Mouse (Mus musculus): ENCODE data around the gene Cdc45.
"Not testable (repeated sequence)": the region's sequence is repeated elsewhere in the genome, so short reads cannot be mapped to it uniquely, and the experiment has no call there.

Cdc45 gene

GRCm38 (mm10) chr16:18811468-18812384 is at the start of gene Cdc45, which contains the start of gene Ufd1:
Gene Cdc45, minus strand, starts transcription at chr16:18811987.
Gene Ufd1, plus strand, starts transcription at chr16:18811779.
- DNase-seq = peak; percentile 88

- no peak for DNase-seq
These were observed 48.4 kb upstream of the Cdc45 start for GRCm38 (mm10) chr16:18860186-18860585.

- peak; percentile 47 for DNase-seq
These were observed 46.8 kb upstream of the Cdc45 start for GRCm38 (mm10) chr16:18858551-18858950.

- not testable (repeated sequence) for DNase-seq
These were observed 37.9 kb upstream of the Cdc45 start for GRCm38 (mm10) chr16:18849521-18850190.

- no peak for DNase-seq
These were observed 34.6 kb upstream of the Cdc45 start for GRCm38 (mm10) chr16:18846301-18846820.

GRCm38 (mm10) chr16:18838346-18838745 is 26.6 kb upstream of the Cdc45 start:
- DNase-seq = no peak

GRCm38 (mm10) chr16:18836468-18837208 is 24.9 kb upstream of the Cdc45 start, which contains the start of the genes 2510002D24Rik and Gm28539:
Gene 2510002D24Rik, plus strand, starts transcription at chr16:18836578.
Gene Gm28539, plus strand, starts transcription at chr16:18836584.
- peak; percentile 96 for DNase-seq

DNA sequence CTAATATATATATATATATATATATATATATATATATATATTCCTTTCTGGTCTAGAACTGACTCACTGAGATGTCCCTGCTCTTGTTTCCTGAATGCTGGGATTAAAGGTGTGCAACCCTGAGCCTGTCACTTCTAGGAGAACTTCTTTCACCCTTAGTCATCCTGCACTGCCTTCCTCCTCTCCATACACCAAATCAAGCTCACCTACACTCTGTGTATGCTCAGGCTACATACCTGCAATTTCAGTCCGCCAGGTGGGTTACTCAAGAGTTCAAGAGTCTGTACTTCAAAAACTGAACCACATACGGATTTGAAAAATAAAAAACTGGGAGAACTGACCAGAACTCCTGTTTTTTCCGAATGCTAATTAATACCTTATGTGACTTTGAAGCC is 24.3 kb upstream of the Cdc45 start:
- no peak for DNase-seq

DNA sequence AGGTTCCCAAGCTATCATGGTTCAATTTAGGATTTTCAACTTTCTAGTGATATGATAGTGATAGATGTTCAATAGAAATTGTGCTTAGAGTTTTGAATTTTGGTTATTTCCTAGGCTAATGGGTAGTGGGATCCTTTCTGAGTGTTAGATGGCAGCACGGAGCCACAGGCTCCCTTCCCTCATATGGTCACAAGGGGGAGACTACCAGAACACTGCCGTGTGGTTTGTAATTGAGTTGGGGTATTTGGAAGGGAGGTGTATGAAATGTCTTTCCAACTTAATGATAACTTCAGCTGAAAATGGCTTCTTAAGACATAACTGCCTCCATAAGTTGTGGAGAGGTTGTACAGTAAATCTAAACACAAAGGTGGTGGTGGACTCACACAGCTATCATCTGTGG is 21.7 kb upstream of the Cdc45 start:
- DNase-seq = no peak

DNA sequence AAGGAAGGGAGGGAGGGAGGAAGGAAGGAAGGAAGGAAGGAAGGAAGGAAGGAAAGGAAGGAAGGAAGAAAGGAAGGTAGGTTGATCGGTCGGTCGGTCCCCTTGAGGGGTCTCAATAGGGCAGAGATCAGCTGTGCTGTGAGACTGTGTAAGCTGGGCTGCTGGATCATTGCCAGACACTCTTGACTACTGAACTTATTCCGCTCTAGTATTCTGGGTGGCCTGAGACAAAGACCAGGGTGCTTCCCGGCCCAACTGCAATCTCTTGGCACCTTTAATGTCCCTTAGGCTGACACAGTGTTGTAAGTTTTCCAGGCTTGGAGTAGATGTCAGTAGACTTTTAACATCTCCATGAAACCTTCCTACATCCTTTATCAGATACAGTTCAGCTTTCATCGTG is 17.3 kb upstream of the Cdc45 start:
- no peak for DNase-seq

DNA sequence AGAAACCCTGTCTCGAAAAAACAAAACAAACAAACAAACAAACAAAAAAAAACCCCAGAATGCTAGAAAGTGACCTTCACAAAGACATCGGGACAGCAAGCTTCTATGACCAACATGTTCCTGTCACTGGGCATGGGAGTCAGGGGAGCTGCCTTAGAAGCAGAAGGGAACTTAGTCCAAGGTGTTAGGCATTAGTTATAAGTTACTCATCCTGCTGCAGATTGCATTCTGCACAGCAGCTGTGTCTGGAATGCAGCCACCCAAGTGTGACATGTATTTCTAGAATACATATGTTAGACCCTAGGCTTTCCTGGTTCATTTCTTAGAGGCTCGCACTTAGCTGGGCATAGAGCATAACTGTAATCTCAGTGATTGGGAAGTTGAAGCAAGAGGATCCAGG is 16.8 kb upstream of the Cdc45 start:
- no peak for DNase-seq

- DNase-seq = no peak
These were observed 11.1 kb upstream of the Cdc45 start for GRCm38 (mm10) chr16:18822925-18823324.

DNA sequence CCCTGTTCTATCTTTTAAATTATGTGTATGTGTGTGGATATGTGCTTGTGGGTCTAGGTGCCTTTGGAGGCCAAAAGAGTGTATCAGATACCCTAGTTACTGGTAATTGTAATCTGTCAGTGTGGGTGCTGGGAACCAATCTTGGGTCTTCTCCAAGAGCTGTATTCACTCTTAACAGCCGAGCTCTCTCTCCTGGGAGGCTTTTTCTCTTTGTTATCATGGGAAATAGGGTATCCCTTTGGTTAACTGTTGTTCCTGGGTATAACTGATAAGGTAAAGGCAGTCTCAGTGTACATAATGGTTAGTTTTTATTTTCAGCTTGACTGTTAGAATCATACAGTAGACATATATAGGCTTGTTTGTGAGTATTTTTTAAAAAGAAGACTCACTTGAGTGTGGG is 10.6 kb upstream of the Cdc45 start:
- no peak for DNase-seq

DNA sequence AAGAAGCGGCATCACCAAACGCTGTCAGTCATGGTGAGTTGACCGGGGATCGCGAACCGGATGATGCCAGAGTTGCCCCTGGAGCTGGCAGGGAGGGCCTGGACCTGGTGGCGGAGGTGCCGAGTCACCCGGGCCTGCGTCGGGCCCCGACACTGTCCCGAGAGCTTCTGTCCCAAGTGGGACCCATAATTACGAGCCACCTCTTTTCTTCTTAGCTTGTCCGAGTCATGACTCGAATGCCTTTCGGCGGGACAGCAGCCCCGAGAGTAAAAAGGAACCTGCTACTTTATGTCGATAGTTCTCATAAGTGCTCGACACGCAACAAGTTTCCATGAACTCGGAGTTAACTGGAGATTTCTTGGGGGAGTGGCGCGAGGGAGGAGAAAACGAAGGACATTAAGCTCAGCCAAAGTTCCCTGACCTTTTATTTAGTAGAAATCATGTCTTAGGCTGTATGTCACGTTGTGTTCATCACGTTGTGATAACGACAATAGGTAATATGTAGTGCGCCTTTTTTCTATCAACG is 661 bp upstream of the Cdc45 start:
- no peak for DNase-seq

DNA sequence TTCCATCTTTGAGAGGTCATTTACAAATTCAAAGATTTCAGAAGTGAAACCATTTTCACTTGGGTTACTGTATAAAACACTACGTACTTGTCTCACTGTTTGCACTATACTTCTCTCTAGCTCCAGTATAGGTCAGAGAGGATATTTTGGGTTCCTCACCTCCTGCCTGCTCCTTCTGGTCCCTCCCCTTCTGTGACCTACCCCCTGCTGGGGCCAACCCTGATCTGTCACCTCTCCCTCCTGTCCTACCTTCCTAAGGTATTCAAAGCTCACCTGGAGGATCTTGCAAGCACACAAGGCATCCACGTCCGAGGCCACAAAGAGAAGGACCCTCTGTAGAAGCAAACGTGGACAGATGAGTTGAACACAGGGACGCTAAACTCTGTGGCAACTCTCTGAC is 755 bp downstream of the Cdc45 start:
- DNase-seq = no peak

GRCm38 (mm10) chr16:18809001-18809400 is 2.8 kb downstream of the Cdc45 start:
- DNase-seq = no peak

DNA sequence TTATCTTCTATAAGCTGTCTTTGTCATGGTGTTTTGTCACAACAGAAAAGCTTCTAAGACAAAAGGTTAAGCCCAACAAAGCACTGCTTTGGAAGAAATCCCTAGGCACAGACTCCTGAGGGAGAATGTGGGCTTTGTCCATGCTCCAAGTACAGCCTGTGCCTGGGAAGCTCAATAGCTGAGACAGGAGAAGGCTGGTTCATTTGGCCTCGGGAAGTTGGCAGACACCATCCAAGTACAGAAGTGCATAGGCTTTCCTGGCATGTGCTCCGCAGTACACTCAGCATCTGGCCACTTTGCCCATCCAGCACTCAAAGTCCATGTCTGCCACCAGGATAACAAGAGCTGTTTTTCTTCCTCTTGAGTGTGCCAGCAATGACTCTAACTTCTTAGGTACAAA is 6.0 kb downstream of the Cdc45 start:
- no peak for DNase-seq

GRCm38 (mm10) chr16:18798841-18799240 is 12.9 kb downstream of the Cdc45 start:
- DNase-seq = peak; percentile 27

- DNase-seq = no peak
These were observed 13.6 kb downstream of the Cdc45 start for GRCm38 (mm10) chr16:18798151-18798550.

DNA sequence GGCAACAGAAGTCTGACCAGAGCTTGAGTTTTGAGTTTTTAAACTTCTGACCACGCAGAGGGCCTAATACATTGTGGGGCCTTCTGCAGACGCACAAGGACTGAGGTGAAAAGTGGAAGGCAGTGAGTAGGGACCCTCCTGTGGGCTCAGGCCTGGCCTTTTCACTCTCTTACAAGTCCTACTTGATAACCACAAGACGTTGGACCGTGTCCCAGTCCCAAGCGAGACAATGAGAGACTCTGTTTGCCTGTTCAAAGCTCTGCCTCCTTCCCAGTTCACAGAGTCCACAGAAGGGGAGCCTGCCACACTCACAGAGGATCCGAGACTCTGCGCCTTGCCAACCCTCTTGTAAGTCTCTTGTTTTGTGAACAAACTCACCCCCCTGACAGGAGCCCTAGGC is 15.1 kb downstream of the Cdc45 start:
- DNase-seq = no peak

DNA sequence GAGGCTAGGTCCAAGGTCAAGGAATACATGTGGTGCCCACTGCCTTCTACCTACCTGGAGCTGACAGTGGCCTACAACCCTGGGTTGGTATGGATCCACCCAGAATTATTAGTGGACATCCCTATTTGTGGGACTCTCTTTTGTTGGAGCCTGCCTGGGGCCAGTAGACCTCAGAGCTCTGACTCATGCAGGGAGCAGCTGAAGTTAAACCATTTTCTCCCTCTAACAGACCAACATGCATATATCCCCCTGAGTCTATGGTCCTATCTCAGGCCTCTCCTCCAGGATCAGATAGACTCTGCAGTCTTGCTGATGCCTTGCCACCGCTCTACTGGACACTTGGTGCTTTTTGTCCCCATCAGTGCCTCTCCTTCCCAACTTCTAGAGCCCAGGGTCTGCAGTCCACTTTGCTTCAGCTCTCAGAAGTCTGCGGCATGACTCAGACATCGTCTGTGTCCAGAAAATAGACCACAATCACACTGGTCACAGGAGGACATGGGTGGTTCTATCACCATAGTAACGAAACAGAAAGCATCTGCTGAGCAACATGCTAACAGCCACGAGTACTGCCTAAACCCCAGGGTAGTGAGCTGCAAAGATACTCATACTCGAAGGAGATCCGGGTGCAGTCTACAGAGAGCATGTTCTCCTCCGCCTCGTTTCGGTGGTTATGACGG is 16.4 kb downstream of the Cdc45 start:
- DNase-seq = no peak
